In genomic region chr12:8321506-8321905, GRCm38 (mm10) we compare ENCODE assay signal across 8 mouse cellular contexts.
"Had no signal": no experiment of that assay in that cellular context is flagged by ENCODE, and none has a peak within 500 bp of the region (broad histone marks: within the 10 kb centered on the region; RNA-seq: fewer than 3 reads in every experiment).

No protein-coding gene starts in this region.

- ATAC-seq: liver, embryonic 12.5 days had no signal

- DNase-seq: kidney, adult 11 months; kidney, adult 9 months; kidney, postnatal 36 days; layer of hippocampus, postnatal 36 days; lung, embryonic 14.5 days; lung, postnatal 10 days; thymus, postnatal 4 days had no signal
